Mouse (Mus musculus): ENCODE results near the gene Gm3248.
"Not testable (repeated sequence)": the region's sequence is repeated elsewhere in the genome, so short reads cannot be mapped to it uniquely, and the experiment has no call there.

- not testable (repeated sequence) for TF ChIP-seq CTCF (IDR thresholded peaks at IDR 0.05; ENCODE audit: extremely low read depth, insufficient read length, insufficient replicate concordance, low read depth, low read length); POLR2A (IDR thresholded peaks at IDR 0.05; ENCODE audit: low read depth, low read length)
Measured at GRCm38 (mm10) chr14:5961635-5962034, at the start of gene Gm3248.

Measured in small intestine, adult 2 months (tissue).